ENCODE assay signal across 8 mouse cellular contexts in genomic region chr11:103953896-103954292, GRCm38 (mm10). TPM values are rescaled to one million over a fixed set of nuclear protein-coding genes. Genes with fewer than 3 reads are reported as not detected.
DNase-seq lines count a peak whose midpoint lies in the region; ATAC-seq lines count a peak whose summit lies in the region.

Nsf (minus strand) TSS chr11:103954056.

- no peaks in the 10 kb centered on the region for H3K27me3 ChIP-seq in hindbrain, embryonic 13.5 days

- peak within 1 kb of the TSS; percentile 71 for H3K4me2 ChIP-seq in hindbrain, embryonic 13.5 days

- peak within 1 kb of the TSS; percentile 90 for H3K27ac ChIP-seq in hindbrain, embryonic 13.5 days

- no peaks in the 10 kb centered on the region for H3K36me3 ChIP-seq in hindbrain, embryonic 13.5 days

- peak within 1 kb of the TSS; percentile 75 for H3K4me3 ChIP-seq in hindbrain, embryonic 13.5 days

- under 1% methylated on average over 53 of the region's 53 CpGs for WGBS in hindbrain, embryonic 13.5 days

- H3K9me3 ChIP-seq in hindbrain, embryonic 13.5 days = no peaks in the 10 kb centered on the region

- peak; percentile 92 for ATAC-seq in hindbrain, embryonic 13.5 days (ENCODE audit: low FRiP score)

- H3K9ac ChIP-seq in hindbrain, embryonic 13.5 days = peak within 1 kb of the TSS; percentile 90

- H3K4me1 ChIP-seq in hindbrain, embryonic 13.5 days (replicated peaks) = peaks cover 24% of the 10 kb centered on the region

- DNase-seq in ZHBTc4 (ENCODE audit: low read depth, low spot score) = peak; percentile 94
- peak; percentile 90 to 92 for DNase-seq in cerebellum, postnatal 25 days
- DNase-seq in frontal cortex, postnatal 25 days (ENCODE audit: low spot score in 2 of 2) = peak; percentile 61 to 67
- peak; percentile 77 for DNase-seq in left cerebral cortex, adult 11 months (ENCODE audit: low spot score)
- peak; percentile 86 for DNase-seq in lung, postnatal 36 days
- DNase-seq in retina, postnatal 7 days (ENCODE audit: low read depth, low spot score) = peak; percentile 83
- DNase-seq in urinary bladder, adult 2 months (ENCODE audit: low spot score) = peak; percentile 81

RNA-seq across cellular contexts. Expression of gene Nsf, which starts in this region (rescaled TPM):
- polyA plus RNA-seq in hindbrain, embryonic 13.5 days (2015; fragmentation: Nextera tagmentation; extraction: Ambion mirVana) = 128 and 133 TPM in 2 replicates
- 27.8 and 30.2 TPM in 2 replicates for polyA plus RNA-seq in urinary bladder, adult 2 months (2012; rRNA removed)

Comparison
In these comparisons a context has a peak if more than half of its experiments do, and no peak if none do; other contexts are left out.
1. Peak in every context shown above with its lines: DNase-seq, ATAC-seq, H3K4me3 ChIP-seq and H3K27ac ChIP-seq.